In the genomic region with DNA sequence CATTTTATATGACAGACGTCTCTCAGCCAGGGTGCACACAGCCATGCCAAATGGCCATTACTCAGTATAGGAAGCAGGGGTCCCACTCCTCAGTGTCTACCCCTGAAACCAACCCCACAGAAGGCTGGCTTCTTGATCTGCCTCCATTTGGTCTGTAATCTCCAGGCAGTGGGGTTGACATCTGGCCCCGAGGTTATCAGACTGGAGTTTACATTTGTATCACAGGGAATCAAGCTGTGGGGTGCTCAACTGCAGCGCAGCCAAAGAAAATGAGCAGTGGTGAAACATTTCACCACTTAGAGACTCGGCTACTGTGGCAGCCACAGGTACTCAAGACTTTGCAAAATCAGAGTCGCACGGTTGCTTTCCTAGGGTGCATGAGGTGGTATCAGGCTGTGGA, we compare ENCODE assay signal across 13 mouse cellular contexts.
"Had no signal": no experiment of that assay in that cellular context is flagged by ENCODE, and none has a peak within 500 bp of the region (broad histone marks: within the 10 kb centered on the region; RNA-seq: fewer than 3 reads in every experiment).

No protein-coding gene starts in this region.

- DNase-seq: kidney, adult 2 months; kidney, postnatal 25 days; layer of hippocampus, adult 9-11 months; layer of hippocampus, postnatal 36 days; lung, adult 18-20 months; right cerebral cortex, adult 18-20 months; right cerebral cortex, postnatal 25 days; thymus, postnatal 36 days had no signal

- H3K36me3 ChIP-seq: kidney, embryonic 15.5 days; limb, embryonic 13.5 days; midbrain, embryonic 10.5 days; midbrain, embryonic 15.5 days had no signal

- H3K9ac ChIP-seq: kidney, embryonic 15.5 days; limb, embryonic 13.5 days; midbrain, embryonic 15.5 days had no signal

- H3K4me2 ChIP-seq: kidney, embryonic 15.5 days; midbrain, embryonic 15.5 days had no signal

- H3K27ac ChIP-seq: kidney, embryonic 15.5 days; limb, embryonic 13.5 days; midbrain, embryonic 15.5 days had no signal

- H3K9me3 ChIP-seq: kidney, embryonic 15.5 days; limb, embryonic 13.5 days; midbrain, embryonic 10.5 days; midbrain, embryonic 15.5 days had no signal

- H3K4me3 ChIP-seq: kidney, embryonic 15.5 days; limb, embryonic 13.5 days; midbrain, embryonic 15.5 days had no signal

- ATAC-seq: intestine, embryonic 16.5 days; midbrain, embryonic 15.5 days had no signal
